Mouse (Mus musculus) kidney, adult 2 months (tissue): Measurements from ENCODE around the gene Ccdc54. TPM values are rescaled to one million over a fixed set of nuclear protein-coding genes. Genes with fewer than 3 reads are reported as not detected.

ENCODE experiments used
- DNase-seq: peaks from one replicate; pipeline ENCODE4 v3.0.0; 2021
- H3K27ac ChIP-seq: fragments of 200-500 bp; 2 replicates; pipeline ENCODE4 v1.5.1; 2012; ENCODE audit warnings: low read depth, low read length, control low read depth, inconsistent platforms; ENCODE audit not compliant: insufficient read depth
- H3K27me3 ChIP-seq: fragments of 200-500 bp; replicated peaks from 2 replicates; pipeline ENCODE4 v1.6.1; 2012; ENCODE audit warnings: mild to moderate bottlenecking, moderate library complexity, low read length, inconsistent platforms; ENCODE audit not compliant: control insufficient read depth, insufficient read depth
- H3K36me3 ChIP-seq: fragments of 200-500 bp; 2 replicates; pipeline ENCODE4 v1.6.1; 2012; ENCODE audit warnings: mild to moderate bottlenecking, moderate library complexity, low read length, inconsistent platforms; ENCODE audit not compliant: control insufficient read depth, insufficient read depth
- H3K4me1 ChIP-seq: fragments of 200-500 bp; 2 replicates; pipeline ENCODE4 v1.6.1; 2011; ENCODE audit warnings: low read length; ENCODE audit not compliant: control insufficient read depth, insufficient read depth
- H3K4me3 ChIP-seq: fragments of 200-500 bp; 2 replicates; pipeline ENCODE4 v1.5.1; 2011; ENCODE audit warnings: mild to moderate bottlenecking, low read depth, low read length, control low read depth; ENCODE audit not compliant: insufficient read depth
- CTCF ChIP-seq: fragments of 200-500 bp; conservative IDR thresholded peaks from 2 replicates; pipeline ENCODE4 v1.5.1; 2011; ENCODE audit warnings: low read depth, mild to moderate bottlenecking, control low read depth, low read length, moderate library complexity, mixed read lengths; ENCODE audit not compliant: insufficient read depth, insufficient read length
- POLR2A ChIP-seq: fragments of 200-500 bp; IDR thresholded peaks from one replicate; pipeline ENCODE4 v1.6.1; 2011; ENCODE audit warnings: low read depth, low read length, control low read depth
- WGBS: fragments of 180-500 bp; shearing (Covaris S2); methylation state at CpG from one replicate; pipeline ENCODE4 v1.1.7; 2018; 5-methylcytosine and 5-hydroxymethylcytosine counted together
- polyA plus RNA-seq: library from polyadenylated mRNA; depleted of rRNA; stranded (reverse); fragments of >200 nt; gene quantifications from 2 replicates; pipeline ENCODE4 v1.2.3, GENCODE M21; 2012; rRNA removed

Ccdc54 gene
- polyA plus RNA-seq, 1 experiment, result not detected

DNA sequence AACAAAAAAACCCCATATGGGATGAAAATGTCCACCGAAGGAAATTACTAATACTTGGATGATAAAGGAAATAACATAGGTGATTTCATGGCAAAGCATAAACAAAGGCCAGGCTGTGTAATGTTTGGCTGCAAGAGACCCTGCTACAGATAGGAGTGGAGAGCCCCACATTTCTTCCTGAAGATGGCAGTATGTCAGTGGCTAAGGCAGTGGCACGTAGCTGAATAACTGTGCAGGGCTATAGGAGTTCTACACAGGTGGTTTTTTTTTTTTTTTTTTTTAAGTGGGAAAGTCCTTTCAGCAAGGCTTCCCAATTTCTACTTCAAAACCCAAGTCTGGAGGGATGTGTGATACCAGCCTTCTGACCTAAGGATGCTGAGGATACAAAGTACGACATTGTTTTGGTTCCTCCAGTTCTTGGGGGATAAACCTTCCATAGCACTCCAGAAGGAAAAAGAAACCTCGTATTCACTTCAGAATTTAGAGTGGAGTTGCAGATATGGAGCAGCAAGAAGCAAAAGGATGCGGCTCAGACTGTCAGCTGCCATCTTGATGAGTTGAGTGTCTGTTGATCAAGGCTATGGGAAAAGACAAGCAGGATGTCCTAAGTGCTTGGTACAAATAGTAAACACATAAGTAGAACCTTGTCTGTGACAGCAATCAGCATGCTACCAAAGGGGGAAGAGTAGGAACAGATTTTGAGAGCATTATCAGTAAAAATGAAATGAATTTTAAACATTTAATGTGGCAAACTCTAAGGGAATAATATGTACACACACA is 48.2 kb downstream of the Ccdc54 start:
- peak; percentile 14 for DNase-seq
- WGBS, result 63% methylated on average over 5 of the region's 5 CpGs
- TF ChIP-seq CTCF (peak; percentile 35; the same call in 1 of the 2 replicates), POLR2A (no peak)

More for the DNA sequence above, 48.2 kb downstream of the Ccdc54 start:
- no peaks in the 10 kb centered on the region for H3K4me1 ChIP-seq
- no peak overlapping the region for H3K27ac ChIP-seq
- no peaks in the 10 kb centered on the region for H3K36me3 ChIP-seq
- H3K27me3 ChIP-seq, result no peaks in the 10 kb centered on the region
- no peak overlapping the region for H3K4me3 ChIP-seq

Other genes with a start within 250 kb of the Ccdc54 start
- gene Bbx, start 158.8 kb downstream of the Ccdc54 start, polyA plus RNA-seq, result 7.4 and 8.2 TPM in 2 replicates